Mouse (Mus musculus): Measurements from ENCODE around the gene Stk38.
"Not testable (repeated sequence)": the region's sequence is repeated elsewhere in the genome, so short reads cannot be mapped to it uniquely, and the experiment has no call there.

Stk38 gene

DNA sequence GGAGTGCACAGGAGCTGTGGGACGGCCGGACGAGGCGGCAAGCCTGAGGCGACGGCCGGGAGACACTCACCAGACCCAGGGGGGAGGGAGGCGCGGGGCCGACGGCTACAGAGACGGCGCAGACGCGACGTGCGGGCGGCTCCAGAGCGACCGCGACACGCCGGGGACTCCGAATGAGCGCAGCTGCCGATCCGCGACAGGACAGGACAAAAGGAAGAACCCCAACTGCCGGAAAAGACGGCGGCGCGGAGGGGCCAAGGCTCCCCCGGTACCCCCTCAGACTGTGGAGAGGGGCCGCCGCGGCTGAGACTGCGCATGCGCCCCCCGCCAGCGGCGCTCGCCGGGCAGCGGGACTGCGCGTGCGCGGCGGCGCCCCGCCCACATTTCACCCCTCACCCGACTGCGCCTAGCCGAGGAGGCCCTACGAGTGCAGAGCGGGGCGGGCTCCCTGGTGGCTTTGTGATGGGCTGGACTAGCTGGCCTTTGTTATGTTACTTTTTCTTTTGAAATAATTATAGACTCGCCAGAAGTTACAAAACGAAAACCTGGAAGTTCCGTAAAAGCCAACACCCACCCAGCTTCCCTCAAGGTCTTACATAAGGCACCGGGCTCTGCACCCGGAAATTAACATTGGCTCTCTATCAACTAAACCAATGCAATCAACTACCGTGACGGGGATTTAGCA, at the start of gene Stk38:
Gene Stk38 (minus strand): TSS at position 355 of the 685 bp plus-strand sequence.
- peak; percentile 81 for DNase-seq (ENCODE audit: low read depth, low spot score)

DNA sequence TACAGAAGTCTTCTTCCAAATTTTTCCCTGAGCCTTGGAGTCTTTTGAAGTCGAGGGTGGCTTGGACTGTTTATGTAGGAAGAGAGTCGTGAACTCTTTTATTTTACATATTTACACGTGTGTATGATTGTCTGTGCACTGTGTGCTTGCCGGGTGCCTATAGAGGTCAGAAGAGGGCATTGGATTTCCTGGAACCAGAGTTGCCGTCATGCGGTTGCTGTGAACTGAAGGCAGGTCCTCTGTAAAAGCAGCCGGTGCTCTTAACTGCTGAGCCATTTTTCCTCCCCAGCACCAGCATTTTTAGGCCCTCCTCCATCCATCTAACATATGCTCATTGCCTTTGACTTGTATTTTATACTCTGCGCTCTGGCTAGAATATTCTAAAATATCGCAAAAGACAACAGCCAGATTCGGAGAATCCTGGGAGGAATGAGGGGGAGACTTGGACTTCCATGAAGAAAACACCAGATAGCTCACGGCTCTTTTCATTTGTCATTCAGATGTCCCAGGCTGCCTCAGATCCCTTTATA, 49.6 kb upstream of the Stk38 start:
- no peak for DNase-seq (ENCODE audit: low read depth, low spot score)

DNA sequence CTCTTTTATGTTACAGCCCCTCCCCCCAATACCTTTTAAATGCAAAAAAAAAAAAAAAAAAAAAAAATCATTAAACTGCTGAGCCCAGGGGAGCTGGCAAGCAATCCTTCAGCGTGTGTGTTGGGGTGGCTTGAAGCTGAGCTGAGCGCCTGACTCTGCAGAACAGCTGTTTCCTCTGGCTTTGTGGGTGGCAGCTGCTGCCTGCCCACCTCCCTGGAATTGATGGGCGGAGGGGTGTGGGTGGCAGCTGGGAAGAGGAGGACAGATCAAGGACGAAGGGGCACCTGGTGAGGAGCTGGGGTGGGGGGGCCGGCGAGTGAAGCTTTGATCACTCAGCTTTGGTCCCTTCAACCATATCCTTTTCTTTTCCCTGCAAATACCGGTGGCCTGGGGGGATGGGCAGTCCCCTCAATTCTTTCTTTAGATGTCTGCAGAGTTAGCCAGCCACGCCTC, 48.9 kb upstream of the Stk38 start:
- no peak for DNase-seq (ENCODE audit: low read depth, low spot score)

DNA sequence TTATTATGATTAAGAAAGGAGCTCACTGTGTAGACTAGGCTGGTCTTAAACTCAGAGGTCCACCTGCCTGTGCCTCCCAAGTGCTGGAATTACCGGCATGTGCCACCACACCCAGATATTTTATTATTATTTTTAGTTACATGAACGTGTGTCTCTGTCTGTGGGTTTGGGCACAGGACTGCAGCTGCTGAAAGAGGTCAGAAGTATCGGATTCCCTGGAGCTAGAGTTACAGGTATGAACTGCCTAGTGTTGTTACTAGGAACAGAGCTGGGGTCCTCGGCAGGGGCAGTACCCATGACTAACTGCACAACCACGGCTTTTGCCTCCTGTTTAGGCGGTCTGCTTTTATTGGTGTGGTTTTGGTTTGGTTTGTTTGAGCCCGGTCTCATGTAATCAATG, 48.4 kb upstream of the Stk38 start:
- no peak for DNase-seq (ENCODE audit: low read depth, low spot score)

DNA sequence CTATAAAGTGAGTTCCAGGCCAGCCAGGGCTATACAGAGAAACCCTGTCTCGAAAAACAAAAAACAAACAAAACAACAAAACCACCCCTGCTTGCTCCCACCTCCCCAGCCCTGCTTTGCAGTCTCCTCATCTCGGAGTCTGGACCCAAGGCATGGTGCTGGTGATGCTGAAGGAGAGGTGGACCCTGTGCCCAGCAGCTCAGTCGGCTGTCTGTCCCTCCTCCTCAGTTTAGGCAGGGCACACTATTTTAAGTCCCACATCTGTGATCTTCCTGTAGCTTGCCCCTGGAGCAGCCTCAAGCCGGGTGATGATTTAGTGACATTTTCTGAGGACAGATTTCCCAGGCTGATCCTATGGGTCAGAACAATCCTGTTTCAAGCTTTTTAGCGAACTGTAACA, 47.8 kb upstream of the Stk38 start:
- no peak for DNase-seq (ENCODE audit: low read depth, low spot score)

DNA sequence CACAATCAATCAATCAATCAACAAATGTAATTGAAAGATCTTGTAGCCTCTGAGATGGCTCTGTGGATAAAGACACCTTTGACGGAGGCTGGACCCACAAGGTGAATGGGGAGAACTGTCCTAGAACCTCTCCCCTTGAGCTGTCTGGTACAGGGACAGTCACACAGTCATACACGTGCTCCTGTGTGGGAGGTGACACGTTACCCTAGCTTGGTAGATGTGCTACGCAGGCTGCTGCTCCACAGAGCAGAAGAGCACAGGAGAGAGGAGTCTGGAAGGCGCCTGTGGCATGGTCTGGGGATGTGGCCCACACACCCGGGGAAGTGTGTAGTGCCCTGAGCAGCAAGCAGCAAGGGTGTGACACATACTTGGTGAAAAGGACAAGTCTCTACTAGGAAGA, 46.6 kb upstream of the Stk38 start:
- DNase-seq (ENCODE audit: low read depth, low spot score): no peak

DNA sequence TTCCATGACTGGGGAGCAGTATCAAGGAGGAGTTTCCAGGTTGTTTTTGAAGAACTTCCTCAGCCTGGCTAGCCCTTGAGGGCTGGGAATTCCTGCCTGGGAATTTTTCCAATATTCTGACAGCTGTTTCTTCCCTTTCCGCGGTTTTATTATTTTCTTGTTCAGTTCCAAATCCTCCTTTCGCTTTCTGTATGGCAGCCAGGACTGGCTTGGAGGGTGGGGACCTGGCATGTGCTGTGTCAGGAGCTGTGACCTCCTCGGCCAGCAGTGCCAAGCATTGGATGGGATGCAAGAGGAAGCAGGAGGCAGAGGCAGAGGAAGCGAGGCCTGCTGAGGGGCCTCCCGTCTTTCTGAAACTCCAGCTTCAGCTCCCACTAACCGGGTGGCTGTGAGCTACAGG, 46.0 kb upstream of the Stk38 start:
- DNase-seq (ENCODE audit: low read depth, low spot score): no peak

DNA sequence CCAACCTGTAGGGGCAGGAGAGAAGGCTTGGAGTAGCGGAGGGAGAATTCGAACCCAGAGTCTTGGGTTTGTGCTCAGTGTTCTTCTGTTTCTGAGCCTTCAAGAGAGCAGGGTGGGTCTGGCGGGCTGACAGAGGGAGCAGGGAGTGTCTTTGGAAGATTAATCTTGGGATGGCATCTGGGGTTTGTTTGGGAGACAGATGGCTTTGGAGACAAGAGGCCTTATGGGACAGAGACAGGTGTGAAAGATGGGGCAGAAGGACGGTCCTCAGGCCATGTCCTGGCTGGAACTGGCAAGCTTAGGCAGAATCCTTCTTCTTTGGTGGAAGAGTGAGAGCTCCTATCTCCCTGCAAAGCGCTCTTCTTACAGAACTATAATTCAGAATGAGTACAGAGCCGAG, 45.3 kb upstream of the Stk38 start:
- DNase-seq (ENCODE audit: low read depth, low spot score): no peak

DNA sequence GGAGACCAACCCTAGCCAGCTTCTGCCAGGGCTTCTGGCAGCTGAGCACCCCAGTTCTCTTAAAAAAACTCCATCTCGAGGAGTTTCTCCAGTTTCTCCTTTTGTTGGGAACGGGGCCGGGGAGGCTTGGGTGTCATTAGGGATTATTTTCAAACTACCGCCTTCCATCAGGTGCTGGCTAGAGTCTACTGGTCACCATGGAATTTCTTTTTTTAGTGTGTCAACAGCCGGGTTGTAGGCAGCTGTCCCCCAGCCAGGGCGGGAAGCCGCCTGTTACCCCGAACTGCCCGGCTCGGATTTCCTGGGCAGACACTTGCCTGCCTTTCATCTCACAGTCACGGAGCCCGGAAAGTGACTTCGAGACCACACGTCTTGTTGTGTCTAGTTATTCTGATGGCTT, 43.0 kb upstream of the Stk38 start:
- DNase-seq (ENCODE audit: low read depth, low spot score): no peak

DNA sequence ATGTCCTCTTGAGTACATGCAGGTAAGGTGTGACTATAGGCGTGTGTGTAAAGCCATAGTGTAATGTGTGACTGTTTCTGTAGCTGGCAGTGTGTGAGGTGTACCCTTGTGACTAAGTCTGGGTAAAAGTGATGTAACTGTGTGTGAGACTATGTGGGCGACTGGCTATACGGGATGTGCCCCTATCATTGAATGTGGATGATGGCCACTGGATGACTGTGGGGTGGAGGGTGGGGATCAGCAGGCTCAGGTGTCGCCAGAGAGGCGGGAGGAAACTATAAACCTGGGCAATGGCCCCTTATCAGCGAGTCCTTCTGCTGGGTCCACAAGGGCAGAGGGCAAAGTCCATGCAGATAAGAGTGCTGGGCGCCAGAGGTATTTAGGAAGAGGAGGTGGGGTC, 42.1 kb upstream of the Stk38 start:
- DNase-seq (ENCODE audit: low read depth, low spot score): no peak

DNA sequence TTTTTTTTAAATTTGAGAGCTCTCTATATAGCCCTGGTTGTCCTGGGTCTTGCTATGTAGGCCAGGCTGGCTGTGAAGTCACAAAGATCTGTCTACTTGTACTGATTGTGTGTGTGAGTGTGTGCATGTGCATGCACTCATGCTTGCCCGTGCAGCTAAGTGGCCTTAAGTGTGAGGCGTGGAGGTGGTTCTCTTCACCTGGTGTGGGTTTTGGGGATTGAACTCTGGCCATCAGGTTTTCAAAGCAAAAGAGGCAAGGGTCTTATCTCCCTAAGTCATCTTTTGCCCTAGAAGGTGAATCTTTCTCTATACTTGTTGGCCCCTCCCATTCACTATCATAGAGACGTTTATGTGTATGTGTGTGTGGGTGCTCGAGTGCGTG, 41.7 kb upstream of the Stk38 start:
- DNase-seq (ENCODE audit: low read depth, low spot score): no peak

DNA sequence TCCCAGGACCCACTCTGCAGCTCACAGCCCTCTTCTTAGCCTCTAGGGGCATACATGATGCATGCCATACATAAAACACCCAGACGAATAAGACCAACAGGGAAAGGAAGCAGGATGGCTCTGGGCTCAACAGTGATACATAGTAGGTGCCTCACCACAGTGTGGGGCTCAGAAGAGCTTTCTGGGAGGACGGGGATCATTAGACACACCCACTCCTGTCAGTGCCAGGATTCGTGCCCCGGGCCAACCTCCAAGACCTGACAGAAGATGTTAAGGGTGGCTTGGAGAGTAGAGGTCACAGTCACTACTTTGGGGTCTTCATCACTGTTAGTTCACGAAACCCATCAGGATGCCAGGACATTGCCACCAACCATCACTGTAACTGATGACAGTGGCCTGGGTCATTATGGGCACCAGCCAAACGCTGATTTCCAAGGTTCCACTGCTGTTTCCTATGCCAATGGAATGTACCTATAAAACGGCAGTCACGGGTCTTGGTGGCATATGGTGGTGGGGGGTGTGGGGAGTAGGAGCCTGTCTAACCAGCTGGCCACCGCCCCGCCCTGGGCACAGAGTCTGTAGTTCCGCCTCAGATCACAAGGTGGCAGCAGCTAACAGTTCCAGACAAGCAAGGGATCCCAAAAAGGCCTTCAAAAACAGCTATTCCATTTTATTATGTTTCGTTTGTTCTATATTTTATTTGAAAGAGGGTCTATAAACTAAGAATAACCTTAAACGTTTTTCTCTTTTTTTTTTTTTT, 41.1 kb upstream of the Stk38 start:
- peak; percentile 72 for DNase-seq (ENCODE audit: low read depth, low spot score)

DNA sequence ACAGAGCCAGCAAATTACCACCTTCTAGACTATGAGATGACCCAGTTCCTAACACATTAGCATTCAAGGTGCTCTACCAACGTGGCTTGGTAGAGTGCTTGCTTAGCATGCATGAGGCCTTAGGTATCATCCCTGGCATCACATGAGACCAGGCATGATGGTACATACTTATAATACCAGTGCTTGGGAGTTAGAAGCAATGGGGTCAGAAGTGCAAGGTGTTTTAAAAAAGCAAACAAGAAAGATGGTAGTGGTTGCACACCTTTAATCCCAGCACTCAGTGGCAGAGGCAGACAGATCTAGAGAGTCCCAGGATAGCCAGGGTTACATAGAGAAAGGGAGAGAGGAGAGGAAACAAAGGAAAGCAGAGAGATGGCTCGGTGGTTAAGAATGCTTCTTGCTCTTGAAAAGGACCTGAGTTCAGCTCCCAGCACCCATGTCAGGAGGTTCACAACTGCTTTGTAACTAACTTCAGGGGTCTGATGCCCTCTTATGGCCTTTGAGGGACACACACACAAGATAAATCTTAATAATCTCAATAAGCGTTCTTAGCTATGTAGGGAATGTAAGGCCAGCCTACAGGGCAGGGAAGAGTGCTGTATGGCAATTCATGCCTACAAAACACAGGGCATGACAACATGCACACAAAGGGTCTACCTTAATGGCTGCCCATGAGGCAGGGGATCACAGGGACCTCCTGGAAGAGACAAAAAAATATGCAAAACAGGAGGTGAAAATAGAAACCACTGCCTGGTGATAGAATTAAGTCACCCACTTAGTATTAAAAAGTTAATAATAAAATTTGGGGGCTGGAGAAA, 40.1 kb upstream of the Stk38 start:
- no peak for DNase-seq (ENCODE audit: low read depth, low spot score)

DNA sequence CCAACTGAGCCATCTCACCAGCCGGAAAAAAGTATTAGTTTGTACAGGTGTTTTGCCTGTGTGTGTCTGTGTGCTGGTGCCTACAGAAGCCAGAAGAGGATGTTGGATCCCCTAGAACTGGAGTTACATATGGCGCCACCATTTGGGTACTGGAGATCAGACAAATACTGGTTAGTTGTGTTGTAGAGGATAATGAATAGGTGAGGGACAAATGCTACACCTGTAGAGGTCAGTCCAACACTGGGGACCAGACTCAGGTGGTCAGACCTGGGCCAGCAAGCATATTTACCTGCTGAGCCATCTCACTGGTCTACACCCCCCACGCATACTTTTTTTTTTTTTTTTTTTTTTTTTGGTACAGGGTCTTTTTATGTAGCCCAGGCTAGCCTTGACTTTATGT, 39.1 kb upstream of the Stk38 start:
- no peak for DNase-seq (ENCODE audit: low read depth, low spot score)

DNA sequence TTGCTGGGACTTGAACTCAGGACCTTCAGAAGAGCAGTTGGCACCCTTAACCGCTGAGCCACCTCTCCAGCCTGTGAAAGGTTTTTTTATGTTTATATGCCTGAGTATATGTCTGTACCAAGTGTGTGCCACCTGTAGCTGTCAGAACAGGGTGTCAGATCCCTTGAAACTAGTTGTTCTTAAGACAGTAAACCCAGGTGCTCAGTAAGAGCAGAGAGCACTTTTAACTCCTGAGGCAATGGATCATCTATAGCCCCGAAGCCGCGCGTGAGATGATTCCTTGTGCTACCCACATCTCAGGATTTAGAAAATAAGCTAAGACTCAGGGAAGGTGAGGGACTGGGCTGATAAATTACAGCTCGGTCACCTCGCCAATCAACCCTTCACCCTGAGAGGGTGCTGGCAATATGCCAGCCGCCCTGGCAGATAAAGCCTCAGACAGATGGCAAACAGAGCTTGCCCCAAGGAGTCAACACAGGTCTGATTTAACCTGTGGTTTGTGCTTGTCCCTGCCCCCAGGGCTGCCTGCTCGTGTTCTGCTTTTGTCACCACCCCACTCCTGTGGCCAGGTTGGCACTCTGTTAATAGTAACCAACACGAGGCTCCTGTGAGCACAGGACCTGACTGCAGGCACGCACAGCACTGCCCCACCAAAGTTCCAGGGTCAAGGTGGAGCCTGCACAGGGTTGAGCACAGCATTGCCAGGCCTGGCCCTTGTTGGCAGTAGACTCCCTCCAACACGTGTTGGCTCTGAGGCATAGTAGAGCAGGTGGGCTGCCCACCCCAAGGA, 38.1 kb upstream of the Stk38 start:
- DNase-seq (ENCODE audit: low read depth, low spot score): no peak

DNA sequence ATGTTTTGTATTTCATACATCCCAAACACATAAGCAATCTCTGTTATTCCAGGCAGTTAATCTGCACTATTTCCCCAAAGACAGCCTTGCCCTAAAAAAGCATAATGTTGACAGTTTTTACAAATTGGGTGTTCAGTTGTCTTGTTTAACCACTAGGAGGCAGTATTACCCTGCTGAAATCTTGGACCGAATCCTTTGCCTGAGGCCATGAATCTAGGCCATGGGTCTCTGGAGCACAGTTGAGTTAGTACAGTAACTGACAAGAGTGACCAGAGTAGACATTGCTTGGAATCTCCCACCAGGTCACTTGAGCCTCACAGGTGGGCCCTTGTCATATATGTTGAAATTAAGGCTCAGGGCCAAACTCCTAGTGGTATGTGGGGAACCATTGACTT, 37.1 kb upstream of the Stk38 start:
- DNase-seq (ENCODE audit: low read depth, low spot score): no peak

DNA sequence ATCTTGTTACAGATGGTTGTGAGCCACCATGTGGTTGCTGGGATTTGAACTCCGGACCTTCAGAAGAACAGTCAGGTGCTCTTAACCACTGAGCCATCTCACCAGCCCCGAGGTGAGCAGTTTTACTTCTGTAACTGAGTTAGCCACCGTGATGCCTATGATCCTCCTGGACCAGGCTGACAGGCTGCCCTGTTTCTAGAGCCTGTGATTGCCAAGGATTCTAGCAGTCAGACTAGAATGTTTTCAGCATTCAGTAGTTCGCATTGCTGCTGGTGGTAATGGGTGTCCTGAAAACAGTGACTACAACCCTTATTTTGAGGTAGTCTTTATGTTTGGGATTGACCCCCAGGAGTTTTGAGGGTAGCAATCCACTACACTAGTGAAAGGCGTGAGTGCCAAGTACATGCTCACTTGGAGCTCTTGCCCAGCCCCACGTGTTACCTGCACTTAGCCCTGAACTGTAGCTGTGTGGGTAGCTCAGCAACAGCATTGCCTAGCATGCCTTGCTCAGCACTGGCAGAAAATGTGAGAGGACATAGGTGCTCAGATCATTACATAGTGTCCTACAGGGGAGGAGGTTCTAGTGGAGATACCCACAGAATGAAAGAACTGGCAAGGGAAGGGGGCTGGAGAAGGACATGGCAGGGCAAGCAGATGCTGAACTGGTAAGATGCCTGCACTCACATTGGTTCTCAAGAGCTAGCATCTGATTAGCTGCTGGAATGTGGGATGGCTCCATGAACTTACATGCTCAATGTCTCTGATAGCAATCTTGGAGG, 36.5 kb upstream of the Stk38 start:
- DNase-seq (ENCODE audit: low read depth, low spot score): no peak

DNA sequence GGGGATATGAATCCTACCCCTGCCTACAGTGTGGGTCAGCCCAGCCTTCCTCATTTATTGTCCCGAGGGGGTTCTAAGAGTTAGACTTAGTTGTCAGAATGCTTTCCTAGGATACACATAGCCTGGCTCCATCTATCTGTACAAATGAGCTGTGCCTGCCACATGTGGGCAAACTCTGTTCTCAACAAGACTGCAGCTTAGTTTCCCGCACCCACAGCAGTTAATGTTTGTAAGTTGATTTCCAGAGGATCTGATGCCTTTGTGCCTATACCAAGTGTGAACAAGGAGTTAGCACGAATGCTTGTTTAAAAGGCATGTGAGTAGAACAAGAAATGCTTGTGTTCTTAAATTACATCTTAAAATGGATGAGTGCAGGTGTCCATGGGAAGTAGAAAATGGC, 35.8 kb upstream of the Stk38 start:
- DNase-seq (ENCODE audit: low read depth, low spot score): no peak

DNA sequence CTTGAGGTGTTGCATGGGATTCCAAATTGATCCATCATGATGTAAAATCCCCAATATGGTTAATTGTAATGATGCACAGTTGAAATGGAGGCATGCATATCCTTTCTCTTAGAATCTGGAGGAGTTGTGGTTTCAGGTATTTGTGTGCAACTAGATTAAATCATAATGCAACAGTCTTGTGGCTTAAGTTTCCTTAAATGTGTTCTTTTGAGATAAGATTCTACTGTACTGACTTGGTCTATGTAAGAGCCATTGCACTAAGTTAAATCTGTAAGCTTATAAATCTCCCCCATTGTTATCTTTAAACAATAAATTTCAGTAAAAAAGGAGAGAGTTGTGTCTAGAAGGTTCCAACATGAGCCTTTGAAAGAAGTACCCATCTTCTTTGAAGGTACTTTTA, 34.8 kb upstream of the Stk38 start:
- no peak for DNase-seq (ENCODE audit: low read depth, low spot score)

DNA sequence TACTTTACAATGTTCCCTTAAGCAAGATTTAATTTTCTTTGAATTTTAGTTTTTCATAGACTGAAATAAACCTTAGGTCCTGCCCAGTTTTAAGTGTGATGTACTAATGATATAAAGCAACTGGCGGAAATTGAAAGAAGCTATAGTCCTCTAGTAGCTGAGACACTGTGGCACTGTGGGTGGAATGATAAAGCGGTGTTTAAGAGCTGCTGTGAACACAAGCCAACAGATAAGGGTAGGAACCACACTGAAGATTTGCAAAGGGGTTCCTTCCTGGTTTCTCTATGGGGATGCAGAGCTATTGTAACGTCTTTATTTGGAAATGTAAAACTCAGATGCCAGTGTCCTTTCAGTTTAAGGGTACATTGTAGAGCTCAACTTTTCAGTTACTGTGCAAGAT, 33.8 kb upstream of the Stk38 start:
- DNase-seq (ENCODE audit: low read depth, low spot score): not testable (repeated sequence)

DNA sequence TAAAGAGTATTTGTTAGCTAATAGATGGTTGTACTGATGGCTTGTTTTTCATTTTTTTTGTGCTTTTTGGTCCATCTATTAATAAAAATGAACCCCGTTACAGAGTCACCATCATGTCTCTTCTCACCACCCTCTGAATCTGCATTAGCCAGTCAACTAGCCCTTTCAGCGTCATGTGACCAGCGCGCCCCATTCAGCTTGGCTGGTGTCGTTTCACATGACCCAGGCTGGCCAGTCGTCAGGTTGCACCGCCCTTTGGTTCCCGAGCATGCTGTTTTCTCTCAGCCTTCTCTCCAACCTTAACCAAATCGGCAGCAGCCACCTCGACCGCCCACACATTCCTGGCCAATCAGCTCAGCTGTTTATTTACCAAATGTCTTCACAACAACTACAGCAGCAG, 31.6 kb upstream of the Stk38 start:
- no peak for DNase-seq (ENCODE audit: low read depth, low spot score)

Data from embryo, embryonic 11.5 days (tissue).